Mouse (Mus musculus) spleen, postnatal 4 days (tissue): ENCODE results near the gene A630010A05Rik.
"Not testable (repeated sequence)": the region's sequence is repeated elsewhere in the genome, so short reads cannot be mapped to it uniquely, and the experiment has no call there.

Experiments
- DNase-seq, 2 experiments: peaks; one replicate each; pipeline ENCODE4 v3.0.0; 2022; ENCODE audit warnings: low spot score in 2 of 2

The A630010A05Rik gene

DNA sequence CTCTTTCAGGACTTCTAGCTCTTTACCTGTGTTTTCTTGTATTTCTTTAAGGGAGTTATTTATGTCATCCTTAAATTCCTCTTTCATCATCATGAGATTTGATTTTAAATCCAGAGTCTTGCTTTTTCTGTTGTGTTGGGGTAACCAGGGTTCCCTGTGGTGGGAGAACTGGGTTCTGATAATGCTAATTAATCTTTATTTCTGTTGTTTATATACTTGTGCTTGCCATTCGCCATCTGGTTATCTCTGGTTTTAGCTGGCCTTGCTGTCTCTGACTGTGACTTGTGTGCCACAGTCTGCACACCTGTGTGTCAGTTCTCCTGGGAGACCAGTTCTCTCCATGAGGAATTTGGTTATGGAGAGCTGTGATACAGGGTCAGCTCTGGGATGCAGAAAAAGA lies at the start of gene A630010A05Rik:
TSS of gene A630010A05Rik (plus strand) at position 301 of the 400 bp plus-strand sequence.
- no peak for DNase-seq

DNA sequence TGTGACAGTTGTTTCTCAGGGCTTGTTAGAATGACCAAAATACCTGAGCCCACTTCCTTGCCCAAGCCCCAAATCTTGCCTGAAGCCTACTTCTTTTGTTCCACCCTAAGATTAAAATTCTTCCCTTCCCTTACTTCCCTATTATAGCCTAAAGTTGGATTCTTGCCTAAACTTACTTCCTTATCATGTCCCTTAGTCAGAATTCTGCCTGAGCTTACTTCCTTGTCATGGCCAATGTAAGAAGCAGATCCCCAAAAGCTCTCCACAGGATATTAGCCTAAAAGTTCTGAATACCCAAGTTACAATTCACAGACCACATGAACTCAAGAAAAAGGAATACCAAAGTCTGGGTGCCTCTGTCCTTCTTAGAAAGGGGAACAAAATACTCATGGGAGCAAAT lies 26.4 kb upstream of the A630010A05Rik start:
- DNase-seq = no peak

DNA sequence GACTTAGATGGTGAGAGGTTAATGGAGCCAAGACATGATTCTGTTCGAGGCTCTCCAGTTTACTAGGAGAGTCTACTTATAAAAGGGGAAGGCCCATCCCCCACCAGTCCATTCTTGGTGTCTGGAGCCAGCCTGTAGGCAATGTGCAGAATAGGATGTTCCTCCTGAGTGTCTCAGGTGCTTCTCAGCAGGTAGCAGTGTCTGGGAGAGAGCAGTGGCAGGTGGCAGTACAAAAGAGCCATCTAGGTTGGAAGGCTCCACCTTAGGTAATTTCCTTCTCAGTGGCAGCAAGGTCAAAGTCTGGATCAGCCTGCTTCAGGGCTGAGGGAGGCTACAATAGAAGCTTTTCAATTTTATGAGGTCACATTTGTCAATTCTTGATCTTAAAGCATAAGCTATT lies 4.9 kb upstream of the A630010A05Rik start:
- not testable (repeated sequence) for DNase-seq
